Mouse (Mus musculus): ENCODE measurements at regions not wholly inside any gene's neighbourhood (a gene's known extent, or its start where the extent isn't known, plus 50 kb on each side); places are given as distances from the start of the nearest gene placed in this dataset.

DNA sequence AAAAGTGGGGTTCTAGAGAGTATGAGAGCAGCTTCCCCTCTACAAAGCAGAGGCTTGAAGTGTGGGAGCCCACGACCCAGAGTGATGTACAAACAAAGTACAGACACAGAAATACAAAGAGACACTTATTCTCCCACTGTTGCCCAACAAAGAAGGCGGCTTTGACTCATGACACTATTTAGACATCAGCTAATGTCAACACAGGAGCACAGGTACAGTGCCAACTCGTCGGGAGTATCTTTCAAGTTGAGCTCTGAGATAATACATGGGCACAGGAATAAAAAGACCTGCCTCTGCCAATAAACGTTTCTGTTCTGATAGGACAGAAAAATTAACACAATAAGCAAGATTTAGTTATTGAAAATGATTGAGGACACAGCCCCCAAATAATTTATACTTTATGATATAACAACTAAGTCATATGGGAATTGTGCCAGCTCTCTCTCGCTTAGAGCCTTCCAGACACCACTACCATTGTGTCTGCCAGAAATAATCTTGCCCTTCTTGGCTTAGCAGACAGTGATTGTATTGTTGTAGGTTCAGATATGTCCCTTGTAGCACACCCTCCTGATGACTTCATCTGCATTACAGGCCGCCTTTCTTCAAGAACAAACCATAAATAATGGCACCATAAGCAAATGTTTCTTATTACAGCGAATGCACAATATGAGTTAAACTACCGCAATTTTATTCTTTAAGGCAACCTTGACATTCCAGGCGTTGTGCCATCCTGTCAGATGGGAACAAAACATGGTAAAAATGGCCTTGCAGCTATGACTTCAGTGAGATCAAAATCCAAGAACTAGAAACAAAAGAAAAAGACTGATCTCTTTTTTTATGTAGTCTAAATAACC lies 561.1 kb downstream of the Adgrl2 start:
- TF ChIP-seq GATA1 (IDR thresholded peaks at IDR 0.05; ENCODE audit: borderline replicate concordance, low read length) (no peak), FLI1 (IDR thresholded peaks at IDR 0.05; ENCODE audit: low read length) (no peak)
- Histone ChIP-seq H3K9me3 (peaks cover 3% of the 10 kb centered on the region; the same call in 1 of the 2 replicates), H3K4me1 (no peaks in the 10 kb centered on the region), H3K4me3 (replicated peaks) (no peak overlapping the region), H3K36me3 (replicated peaks; ENCODE audit: low read length) (no peaks in the 10 kb centered on the region), H3K27me3 (replicated peaks) (peaks cover 7% of the 10 kb centered on the region)

DNA sequence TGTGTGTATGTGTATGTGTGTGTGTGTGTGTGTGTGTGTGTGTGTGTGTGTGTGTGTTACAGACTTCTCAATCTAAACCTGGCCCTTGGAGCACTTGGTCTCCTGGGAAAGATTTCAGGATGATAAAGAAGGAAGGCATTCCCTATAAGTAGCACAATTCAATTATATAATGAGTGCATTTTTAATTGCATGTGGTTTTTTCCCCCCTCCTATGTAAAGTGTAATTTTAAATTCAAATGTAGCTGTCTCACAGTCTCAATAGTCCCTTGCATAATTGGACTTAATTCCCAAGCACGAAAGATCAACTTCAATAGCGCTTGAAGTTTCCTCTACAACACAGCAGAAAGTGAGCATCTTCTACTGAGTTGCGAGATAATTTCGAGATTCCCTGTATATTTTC lies 566.3 kb downstream of the Adgrl2 start:
- TF ChIP-seq GATA1 (IDR thresholded peaks at IDR 0.05; ENCODE audit: borderline replicate concordance, low read length) (no peak), FLI1 (IDR thresholded peaks at IDR 0.05; ENCODE audit: low read length) (no peak)
- Histone ChIP-seq H3K9me3 (peaks cover 3% of the 10 kb centered on the region; the same call in 1 of the 2 replicates), H3K36me3 (replicated peaks; ENCODE audit: low read length) (no peaks in the 10 kb centered on the region)

DNA sequence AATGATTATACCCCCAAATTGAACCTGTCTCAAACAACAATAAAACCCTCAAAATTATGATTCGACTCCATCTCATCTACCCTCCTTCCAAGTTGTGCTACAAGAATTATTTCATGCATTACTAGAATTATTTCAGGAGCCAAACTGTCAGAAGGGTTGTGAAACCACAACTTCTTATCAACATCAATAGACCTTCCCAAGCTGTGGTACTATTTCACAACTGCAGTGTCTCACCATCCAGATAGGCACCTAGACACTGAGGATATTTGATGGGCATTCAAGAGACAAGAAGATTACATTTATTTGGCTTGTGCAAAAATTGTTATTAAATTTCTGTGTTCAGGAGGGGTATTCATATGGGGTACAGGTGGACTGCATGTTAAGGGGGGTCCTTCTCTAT lies 567.0 kb downstream of the Adgrl2 start:
- H3K4me3 ChIP-seq (replicated peaks): no peak overlapping the region
- H3K27me3 ChIP-seq (replicated peaks): peaks cover 7% of the 10 kb centered on the region
- TF ChIP-seq FLI1 (IDR thresholded peaks at IDR 0.05; ENCODE audit: low read length) (no peak), GATA1 (IDR thresholded peaks at IDR 0.05; ENCODE audit: borderline replicate concordance, low read length) (no peak)
- H3K36me3 ChIP-seq (replicated peaks; ENCODE audit: low read length): no peaks in the 10 kb centered on the region
- H3K4me1 ChIP-seq: no peaks in the 10 kb centered on the region
- no peaks in the 10 kb centered on the region for H3K9me3 ChIP-seq

More for the DNA sequence above, 566.3 kb downstream of the Adgrl2 start:
- no peaks in the 10 kb centered on the region for H3K4me1 ChIP-seq
- H3K4me3 ChIP-seq (replicated peaks): no peak overlapping the region
- peaks cover 7% of the 10 kb centered on the region for H3K27me3 ChIP-seq (replicated peaks)

DNA sequence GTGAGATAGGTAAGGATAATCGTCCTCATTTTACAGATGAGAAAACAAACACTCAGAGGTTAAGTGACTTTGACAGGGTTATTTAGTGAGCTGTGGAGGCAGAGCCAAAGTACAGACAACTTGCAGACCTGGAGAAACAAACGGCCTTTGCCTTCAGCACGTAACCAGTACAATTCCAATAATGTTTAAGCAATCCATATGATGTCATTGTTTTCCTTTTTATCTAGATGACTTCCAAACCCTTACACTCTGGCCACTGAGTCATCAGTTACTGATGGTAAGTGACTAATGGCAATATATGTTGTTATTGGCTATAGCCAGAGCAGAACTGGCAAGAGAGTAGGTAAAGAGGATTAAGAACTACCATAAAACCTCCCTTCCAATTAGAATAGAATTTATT lies 567.6 kb downstream of the Adgrl2 start:
- H3K9me3 ChIP-seq: no peaks in the 10 kb centered on the region
- TF ChIP-seq GATA1 (IDR thresholded peaks at IDR 0.05; ENCODE audit: borderline replicate concordance, low read length): no peak
- no peak for TF ChIP-seq FLI1 (IDR thresholded peaks at IDR 0.05; ENCODE audit: low read length)
- H3K36me3 ChIP-seq (replicated peaks; ENCODE audit: low read length): no peaks in the 10 kb centered on the region
- H3K4me1 ChIP-seq: peaks cover 5% of the 10 kb centered on the region; the same call in 1 of the 2 replicates
- no peak overlapping the region for H3K4me3 ChIP-seq (replicated peaks)
- H3K27me3 ChIP-seq (replicated peaks): peaks cover 7% of the 10 kb centered on the region

DNA sequence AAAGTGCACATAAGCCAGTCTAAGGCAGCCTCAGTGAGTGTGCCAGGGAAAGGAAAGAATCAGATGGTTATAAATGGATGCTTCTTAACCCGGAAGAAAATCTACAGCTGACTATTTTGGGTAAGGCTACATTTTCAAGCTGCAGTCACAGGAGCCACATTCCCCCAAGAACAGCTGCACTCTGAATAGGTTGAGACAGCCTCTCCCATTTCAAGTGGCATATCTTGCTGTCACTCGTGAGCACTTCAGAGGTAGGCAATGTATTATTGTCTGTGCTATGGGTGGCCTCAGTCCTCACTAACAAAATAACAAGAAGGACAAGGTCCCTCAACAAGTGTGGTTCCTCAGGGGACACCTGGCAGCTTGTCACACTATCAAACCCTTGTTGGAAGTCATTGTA lies 568.1 kb downstream of the Adgrl2 start:
- Histone ChIP-seq H3K4me1 (peaks cover 6% of the 10 kb centered on the region; the same call in 1 of the 2 replicates), H3K4me3 (replicated peaks) (no peak overlapping the region), H3K27me3 (replicated peaks) (peaks cover 7% of the 10 kb centered on the region), H3K36me3 (replicated peaks; ENCODE audit: low read length) (no peaks in the 10 kb centered on the region), H3K9me3 (no peaks in the 10 kb centered on the region)
- no peak for TF ChIP-seq FLI1 (IDR thresholded peaks at IDR 0.05; ENCODE audit: low read length)
- no peak for TF ChIP-seq GATA1 (IDR thresholded peaks at IDR 0.05; ENCODE audit: borderline replicate concordance, low read length)

DNA sequence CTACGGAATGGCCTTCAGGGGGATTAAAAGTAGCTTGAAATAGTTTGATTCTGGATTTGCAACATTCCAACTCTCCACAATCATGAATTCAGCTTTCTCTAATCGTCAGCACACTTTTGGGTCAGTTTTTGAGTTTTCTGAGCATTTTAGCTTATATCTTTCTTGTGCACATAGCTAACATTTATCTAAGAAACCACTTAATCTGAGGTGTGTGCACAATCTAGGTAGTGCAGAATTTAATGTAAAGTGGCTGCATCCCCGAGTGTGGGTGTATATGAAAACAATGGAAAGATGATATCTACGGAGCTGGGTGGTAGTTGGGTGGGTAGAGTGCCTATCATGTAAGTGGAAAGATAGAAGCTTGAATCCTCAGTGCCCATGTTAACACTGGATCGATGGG lies 570.1 kb downstream of the Adgrl2 start:
- TF ChIP-seq FLI1 (IDR thresholded peaks at IDR 0.05; ENCODE audit: low read length) (no peak), GATA1 (IDR thresholded peaks at IDR 0.05; ENCODE audit: borderline replicate concordance, low read length) (no peak)
- Histone ChIP-seq H3K27me3 (replicated peaks) (peaks cover 1% of the 10 kb centered on the region), H3K9me3 (no peaks in the 10 kb centered on the region), H3K36me3 (replicated peaks; ENCODE audit: low read length) (no peaks in the 10 kb centered on the region), H3K4me3 (replicated peaks) (no peak overlapping the region), H3K4me1 (peaks cover 9% of the 10 kb centered on the region)

DNA sequence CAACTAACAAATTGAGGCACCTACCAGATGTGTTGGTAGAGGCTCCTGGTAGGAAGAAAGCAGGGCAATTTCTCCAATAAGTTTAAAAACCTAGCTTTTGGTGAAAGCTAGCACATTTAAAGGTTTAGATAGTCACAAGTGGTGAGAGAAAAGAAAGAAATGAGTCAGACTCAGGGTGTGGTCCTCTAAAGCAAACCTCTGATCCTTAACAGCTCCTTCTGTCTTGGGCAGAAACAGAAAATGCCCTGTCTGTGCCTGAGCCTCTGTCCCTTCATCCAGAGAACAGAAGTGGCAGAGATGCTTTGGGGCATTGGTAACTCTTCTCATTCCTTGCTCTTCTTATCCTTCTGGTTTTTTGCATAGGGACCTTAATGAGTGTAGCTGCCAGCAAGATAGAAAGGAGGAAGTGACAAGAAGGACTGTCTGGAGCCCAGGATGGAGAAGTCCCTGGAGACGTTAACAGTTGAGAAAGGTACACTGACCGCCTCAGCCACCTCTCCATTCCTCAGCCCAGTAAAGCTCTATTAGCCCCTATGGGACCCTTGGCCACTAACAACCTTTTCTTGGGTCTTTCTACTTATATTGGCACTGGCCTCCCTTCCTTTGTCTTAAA lies 570.8 kb downstream of the Adgrl2 start:
- no peak overlapping the region for H3K4me3 ChIP-seq (replicated peaks)
- H3K27me3 ChIP-seq (replicated peaks): no peaks in the 10 kb centered on the region
- TF ChIP-seq GATA1 (IDR thresholded peaks at IDR 0.05; ENCODE audit: borderline replicate concordance, low read length): no peak
- H3K9me3 ChIP-seq: no peaks in the 10 kb centered on the region
- no peaks in the 10 kb centered on the region for H3K36me3 ChIP-seq (replicated peaks; ENCODE audit: low read length)
- peaks cover 12% of the 10 kb centered on the region for H3K4me1 ChIP-seq

DNA sequence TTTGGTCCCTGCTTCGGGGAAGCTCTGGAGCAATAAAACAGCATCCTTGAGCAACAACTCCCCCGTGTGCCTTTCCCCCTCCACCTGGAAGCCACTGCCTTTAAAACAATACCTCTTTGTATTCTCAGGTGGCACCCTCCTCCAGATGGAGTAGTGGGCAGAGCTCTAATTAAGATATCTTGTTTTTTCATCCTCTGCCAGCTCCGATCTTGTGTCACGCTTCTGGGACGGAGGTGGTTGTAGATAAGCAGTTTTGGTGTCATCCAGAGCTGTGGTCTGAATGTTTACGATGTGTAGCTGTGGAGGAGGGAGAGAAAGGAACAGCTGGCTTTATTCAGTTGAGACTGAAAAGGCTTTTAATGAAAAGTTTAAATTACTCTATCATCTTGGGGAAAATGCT lies 572.3 kb downstream of the Adgrl2 start:
- H3K4me3 ChIP-seq (replicated peaks): no peak overlapping the region
- no peak for TF ChIP-seq FLI1 (IDR thresholded peaks at IDR 0.05; ENCODE audit: low read length)
- no peak for TF ChIP-seq GATA1 (IDR thresholded peaks at IDR 0.05; ENCODE audit: borderline replicate concordance, low read length)
- no peaks in the 10 kb centered on the region for H3K36me3 ChIP-seq (replicated peaks; ENCODE audit: low read length)
- no peaks in the 10 kb centered on the region for H3K27me3 ChIP-seq (replicated peaks)
- H3K9me3 ChIP-seq: no peaks in the 10 kb centered on the region
- peaks cover 19% of the 10 kb centered on the region for H3K4me1 ChIP-seq

DNA sequence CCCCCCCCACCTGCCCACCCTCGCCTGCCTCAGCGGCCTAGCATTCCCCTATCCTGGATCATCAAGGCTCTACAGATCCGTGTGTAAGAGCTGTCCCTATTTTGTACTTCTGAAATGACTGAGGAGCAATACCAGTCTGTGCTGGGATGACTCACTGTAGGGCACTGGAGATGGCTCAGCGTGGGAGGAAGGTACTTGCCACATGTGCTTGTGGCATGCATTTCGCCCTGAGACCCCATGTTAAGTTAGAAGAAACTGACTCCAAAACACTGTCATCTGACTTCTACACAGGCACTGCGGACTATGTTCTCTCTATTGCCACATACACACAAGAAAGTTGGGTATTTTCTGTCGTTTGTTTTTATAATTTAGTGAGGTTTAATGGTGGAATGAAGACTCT lies 574.9 kb downstream of the Adgrl2 start:
- Histone ChIP-seq H3K4me3 (replicated peaks) (no peak overlapping the region), H3K27me3 (replicated peaks) (no peaks in the 10 kb centered on the region), H3K9me3 (no peaks in the 10 kb centered on the region), H3K4me1 (peaks cover 28% of the 10 kb centered on the region), H3K36me3 (replicated peaks; ENCODE audit: low read length) (no peaks in the 10 kb centered on the region)
- no peak for TF ChIP-seq GATA1 (IDR thresholded peaks at IDR 0.05; ENCODE audit: borderline replicate concordance, low read length)
- no peak for TF ChIP-seq FLI1 (IDR thresholded peaks at IDR 0.05; ENCODE audit: low read length)

DNA sequence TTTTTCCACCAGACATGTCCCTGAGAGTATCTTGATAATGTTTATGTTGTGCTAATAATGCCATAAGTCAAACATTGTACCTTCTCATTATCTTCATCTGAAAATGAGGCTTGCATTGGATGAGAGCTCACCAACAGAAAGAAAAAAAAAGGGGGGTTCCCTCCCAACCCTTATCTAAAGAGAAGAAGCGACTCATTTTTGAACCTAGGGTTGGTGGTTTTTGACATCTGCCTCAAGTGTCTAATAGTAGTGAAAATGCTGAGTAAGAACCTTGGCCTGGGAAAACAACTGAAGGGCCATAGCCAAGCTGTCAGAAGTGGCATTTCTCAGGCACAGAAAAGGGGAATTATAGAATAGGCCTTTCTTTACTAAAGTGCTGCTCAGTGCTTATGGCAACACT lies 577.3 kb downstream of the Adgrl2 start:
- TF ChIP-seq GATA1 (IDR thresholded peaks at IDR 0.05; ENCODE audit: borderline replicate concordance, low read length) (no peak), FLI1 (IDR thresholded peaks at IDR 0.05; ENCODE audit: low read length) (no peak)
- peaks cover 27% of the 10 kb centered on the region for H3K4me1 ChIP-seq
- H3K36me3 ChIP-seq (replicated peaks; ENCODE audit: low read length): no peaks in the 10 kb centered on the region
- H3K4me3 ChIP-seq (replicated peaks): no peak overlapping the region
- no peaks in the 10 kb centered on the region for H3K27me3 ChIP-seq (replicated peaks)
- H3K9me3 ChIP-seq: no peaks in the 10 kb centered on the region

Data from megakaryocyte, embryonic 14.5 days (primary cell).